In the genomic region with DNA sequence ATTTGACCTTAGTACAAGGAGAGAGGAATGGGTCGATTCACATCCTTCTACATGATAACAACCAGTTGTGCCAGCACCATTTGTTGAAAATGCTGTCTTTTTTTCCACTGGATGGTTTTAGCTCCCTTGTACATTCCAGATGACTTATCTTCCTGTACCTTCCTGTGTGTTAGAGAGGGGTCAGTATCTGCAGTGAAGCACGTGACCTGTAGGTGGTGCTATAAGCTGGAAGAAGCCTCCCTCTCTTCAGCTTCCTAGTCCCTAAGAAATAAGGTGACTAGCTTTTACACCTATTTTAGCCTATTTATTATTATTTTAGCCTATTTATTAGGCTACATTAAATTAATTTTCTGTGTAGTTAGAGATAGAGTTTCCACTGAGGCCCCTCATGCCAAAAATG, we compare ENCODE assay signal across 9 mouse cellular contexts.
DNase-seq lines count a peak whose midpoint lies in the region; ATAC-seq and TF ChIP-seq lines count a peak whose summit lies in the region.
"Had no signal": no experiment of that assay in that cellular context is flagged by ENCODE, and none has a peak within 500 bp of the region (broad histone marks: within the 10 kb centered on the region; RNA-seq: fewer than 3 reads in every experiment).

No protein-coding gene starts in this region.

- WGBS in stomach, postnatal 0 days = 37% methylated on average over 2 of the region's 2 CpGs

- no peaks in the 10 kb centered on the region for H3K27me3 ChIP-seq in stomach, postnatal 0 days (ENCODE audit: control insufficient read depth, insufficient read depth, low read length)
- H3K27me3 ChIP-seq: forebrain, embryonic 15.5 days had no signal

- DNase-seq in heart, postnatal 4 days = peak; percentile 25
- no peak for DNase-seq in heart, adult 8-10 months (ENCODE audit: low spot score)
- DNase-seq in thymus, postnatal 25 days = peak; percentile 1
- no peak for DNase-seq in thymus, postnatal 10 days (ENCODE audit: low spot score in 2 of 2)
- peak; percentile 50 for DNase-seq in embryo, embryonic 10.5 days (ENCODE audit: low spot score)
- DNase-seq in stomach, postnatal 0 days (ENCODE audit: low spot score) = no peak
- DNase-seq in spleen, postnatal 36 days (ENCODE audit: low spot score in 2 of 2) = no peak

- H3K4me3 ChIP-seq in stomach, postnatal 0 days (ENCODE audit: low read depth, low read length) = no peak overlapping the region
- H3K4me3 ChIP-seq: forebrain, embryonic 15.5 days had no signal

- H3K4me2 ChIP-seq in stomach, postnatal 0 days (replicated peaks; ENCODE audit: low read depth) = no peak overlapping the region
- H3K4me2 ChIP-seq: forebrain, embryonic 15.5 days; liver, embryonic 11.5 days had no signal

- H3K27ac ChIP-seq in stomach, postnatal 0 days (replicated peaks) = no peak overlapping the region
- H3K27ac ChIP-seq: forebrain, embryonic 15.5 days had no signal

- no peak overlapping the region for H3K9ac ChIP-seq in stomach, postnatal 0 days (ENCODE audit: low read length)
- H3K9ac ChIP-seq: forebrain, embryonic 15.5 days had no signal

- H3K36me3 ChIP-seq in stomach, postnatal 0 days (ENCODE audit: control insufficient read depth, insufficient read depth, low read length) = no peaks in the 10 kb centered on the region
- H3K36me3 ChIP-seq: forebrain, embryonic 15.5 days had no signal

- TF ChIP-seq CTCF in stomach, postnatal 0 days (IDR thresholded peaks at IDR 0.05; ENCODE audit: low read depth) = peak; percentile 59

- no peaks in the 10 kb centered on the region for H3K9me3 ChIP-seq in stomach, postnatal 0 days (ENCODE audit: control insufficient read depth, low read length)
- H3K9me3 ChIP-seq: forebrain, embryonic 15.5 days had no signal

- no peak for ATAC-seq in stomach, postnatal 0 days (ENCODE audit: low FRiP score, low TSS enrichment)
- ATAC-seq: forebrain, embryonic 15.5 days had no signal

- no peaks in the 10 kb centered on the region for H3K4me1 ChIP-seq in stomach, postnatal 0 days (replicated peaks; ENCODE audit: control insufficient read depth, insufficient read depth)
- H3K4me1 ChIP-seq: forebrain, embryonic 15.5 days had no signal

- no peak for TF ChIP-seq EP300 in stomach, postnatal 0 days (optimal IDR thresholded peaks at IDR 0.05)

Comparison
In these comparisons a context has a peak if more than half of its experiments do, and no peak if none do; other contexts are left out.
1. DNase-seq: peak in heart, postnatal 4 days (single experiment), thymus, postnatal 25 days (single experiment) and embryo, embryonic 10.5 days (single experiment); none in heart, adult 8-10 months (single experiment), thymus, postnatal 10 days (0 of 2), stomach, postnatal 0 days (single experiment) and spleen, postnatal 36 days (0 of 2).